Mouse (Mus musculus) heart, embryonic 10.5 days (tissue): ENCODE results near the gene Ak5. TPM values are rescaled to one million over a fixed set of nuclear protein-coding genes. Genes with fewer than 3 reads are reported as not detected.

Experiments used
- DNase-seq: peaks from one replicate; pipeline ENCODE4 v3.0.0-alpha.2; 2017; ENCODE audit warnings: low spot score
- H3K27ac ChIP-seq: fragments of 300-500 bp; sonication (generic); 2 replicates; pipeline ENCODE4 v1.5.1; 2016; ENCODE audit warnings: mild to moderate bottlenecking
- H3K27me3 ChIP-seq: fragments of 300-500 bp; sonication (generic); 2 replicates; pipeline ENCODE4 v1.6.1; 2016; ENCODE audit warnings: mild to moderate bottlenecking; ENCODE audit not compliant: poor library complexity, insufficient read depth, severe bottlenecking
- H3K36me3 ChIP-seq: fragments of 300-500 bp; sonication (generic); 2 replicates; pipeline ENCODE4 v1.6.1; 2016; ENCODE audit warnings: mild to moderate bottlenecking, moderate library complexity
- H3K4me1 ChIP-seq: fragments of 300-500 bp; sonication (generic); 2 replicates; pipeline ENCODE4 v1.6.1; 2016; ENCODE audit warnings: mild to moderate bottlenecking
- H3K4me3 ChIP-seq: fragments of 300-500 bp; sonication (generic); 2 replicates; pipeline ENCODE4 v1.5.1; 2016; ENCODE audit warnings: mild to moderate bottlenecking, moderate library complexity
- H3K9me3 ChIP-seq: fragments of 300-500 bp; sonication (generic); 2 replicates; pipeline ENCODE4 v1.6.1; 2016; ENCODE audit warnings: mild to moderate bottlenecking, moderate library complexity
- WGBS: fragments of 180-500 bp; shearing (Covaris S2); methylation state at CpG from one replicate; pipeline ENCODE4 v1.1.7; 2016; 5-methylcytosine and 5-hydroxymethylcytosine counted together
- polyA plus RNA-seq: library from polyadenylated mRNA; unstranded; fragments of >200 nt; fragmentation: Nextera tagmentation; extraction: Ambion mirVana; gene quantifications from 2 replicates; pipeline ENCODE4 v1.2.1, GENCODE M21; 2016

Gene Ak5
- polyA plus RNA-seq, 1 experiment from 2014 or later: 3.0 TPM

DNA sequence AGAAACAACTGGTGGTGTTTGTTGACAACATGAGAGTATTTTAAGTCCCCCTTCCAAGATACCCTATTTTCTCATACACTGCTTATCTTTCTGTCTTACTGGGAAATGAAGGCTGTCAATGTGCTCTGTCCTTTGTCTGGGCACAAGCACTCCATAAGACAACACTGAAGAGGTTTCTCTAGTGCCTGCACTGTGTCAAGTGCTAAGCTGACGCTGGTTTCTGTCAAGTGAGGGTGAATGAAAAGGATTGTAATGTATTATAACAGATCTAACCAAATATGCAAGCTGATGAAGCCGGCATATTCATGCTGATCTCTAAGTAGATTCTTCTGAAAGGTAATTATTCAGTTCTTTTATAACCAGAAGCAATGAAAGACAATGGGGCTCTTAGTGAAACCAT, 174.3 kb downstream of the Ak5 start:
- 22% methylated on average over 2 of the region's 2 CpGs for WGBS
- peaks cover 35% of the 10 kb centered on the region for H3K27me3 ChIP-seq
- no peak overlapping the region for H3K4me3 ChIP-seq
- no peak overlapping the region for H3K27ac ChIP-seq
- no peaks in the 10 kb centered on the region for H3K36me3 ChIP-seq
- no peak for DNase-seq
- H3K4me1 ChIP-seq: peaks cover 49% of the 10 kb centered on the region
- H3K9me3 ChIP-seq: no peaks in the 10 kb centered on the region

DNA sequence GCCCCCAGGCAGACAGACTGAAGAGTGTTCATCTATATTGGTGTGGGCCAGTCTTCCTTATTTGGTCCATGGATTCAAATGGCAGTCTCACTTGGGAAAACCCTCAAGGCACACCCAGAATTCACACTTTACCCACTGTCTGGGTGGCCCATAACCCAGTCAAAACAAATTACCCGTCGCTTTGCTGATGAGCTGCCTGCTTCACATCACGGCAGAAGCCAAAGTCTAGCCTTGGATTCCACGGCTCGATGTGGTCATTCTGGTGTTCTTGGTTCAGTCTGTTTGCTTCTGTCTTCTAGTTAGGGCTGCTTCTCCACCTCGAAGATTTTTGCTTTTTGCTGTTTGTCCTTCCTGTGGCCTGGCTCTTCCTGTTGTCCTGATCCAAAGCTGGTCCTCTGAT, 175.9 kb downstream of the Ak5 start:
- peaks cover 32% of the 10 kb centered on the region for H3K27me3 ChIP-seq
- DNase-seq: no peak
- no peak overlapping the region for H3K27ac ChIP-seq
- H3K4me3 ChIP-seq: no peak overlapping the region
- no peaks in the 10 kb centered on the region for H3K9me3 ChIP-seq
- no peaks in the 10 kb centered on the region for H3K36me3 ChIP-seq
- 75% methylated on average over 6 of the region's 6 CpGs for WGBS
- H3K4me1 ChIP-seq: peaks cover 56% of the 10 kb centered on the region

GRCm38 (mm10) chr3:152490423-152490822, 177.7 kb downstream of the Ak5 start:
- Histone ChIP-seq H3K9me3 (no peaks in the 10 kb centered on the region), H3K36me3 (no peaks in the 10 kb centered on the region), H3K4me3 (no peak overlapping the region), H3K27me3 (peaks cover 23% of the 10 kb centered on the region), H3K27ac (no peak overlapping the region), H3K4me1 (peaks cover 44% of the 10 kb centered on the region)
- DNase-seq: no peak
- WGBS: 83% methylated on average over 5 of the region's 5 CpGs

DNA sequence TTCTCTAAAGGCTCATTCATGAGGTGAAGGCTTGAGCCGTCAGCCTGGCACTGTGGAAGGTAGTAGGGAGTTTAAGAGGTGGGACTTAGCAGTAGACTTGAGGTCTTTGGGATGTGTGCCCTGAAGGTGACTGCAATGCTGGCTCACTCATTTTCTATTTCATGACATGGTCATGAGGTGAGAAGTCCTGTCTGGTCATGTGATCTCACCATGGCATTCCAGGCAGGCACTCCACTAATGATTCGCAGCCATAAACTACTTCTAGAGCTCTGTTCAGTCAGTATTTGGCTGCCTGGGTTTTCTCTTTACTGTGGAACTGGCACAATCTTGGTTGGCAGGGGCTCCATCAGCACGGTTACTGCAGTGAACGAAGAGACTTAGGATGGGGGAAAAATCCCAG, 179.2 kb downstream of the Ak5 start:
- Histone ChIP-seq H3K4me1 (peaks cover 40% of the 10 kb centered on the region), H3K27me3 (peaks cover 23% of the 10 kb centered on the region), H3K9me3 (no peaks in the 10 kb centered on the region), H3K4me3 (no peak overlapping the region), H3K27ac (no peak overlapping the region), H3K36me3 (no peaks in the 10 kb centered on the region)
- no peak for DNase-seq
- 83% methylated on average over 4 of the region's 4 CpGs for WGBS

- DNase-seq: no peak
- 50% methylated on average over 6 of the region's 6 CpGs for WGBS
Measured at GRCm38 (mm10) chr3:152484206-152484605, 184.0 kb downstream of the Ak5 start.

GRCm38 (mm10) chr3:152483800-152484199, 184.4 kb downstream of the Ak5 start:
- 47% methylated on average over 7 of the region's 7 CpGs for WGBS

More at GRCm38 (mm10) chr3:152484206-152484605, 184.0 kb downstream of the Ak5 start:
- Histone ChIP-seq H3K4me3 (no peak overlapping the region), H3K27me3 (0 out of 2 replicates have a peak, but pooled peaks cover 3% of the 10 kb centered on the region), H3K9me3 (no peaks in the 10 kb centered on the region), H3K36me3 (no peaks in the 10 kb centered on the region), H3K27ac (0 out of 2 replicates have a peak overlapping the region, but pooled peaks have one; percentile 6), H3K4me1 (peaks cover 31% of the 10 kb centered on the region)

GRCm38 (mm10) chr3:152482182-152482581, 186.0 kb downstream of the Ak5 start:
- Histone ChIP-seq H3K4me3 (no peak overlapping the region), H3K36me3 (no peaks in the 10 kb centered on the region), H3K27ac (no peak overlapping the region), H3K4me1 (peaks cover 38% of the 10 kb centered on the region), H3K27me3 (0 out of 2 replicates have a peak, but pooled peaks cover 3% of the 10 kb centered on the region), H3K9me3 (no peaks in the 10 kb centered on the region)
- 80% methylated on average over 8 of the region's 8 CpGs for WGBS
- no peak for DNase-seq

More at GRCm38 (mm10) chr3:152483800-152484199, 184.4 kb downstream of the Ak5 start:
- Histone ChIP-seq H3K36me3 (no peaks in the 10 kb centered on the region), H3K27ac (peak overlapping the region; percentile 45; the same call in 1 of the 2 replicates), H3K9me3 (no peaks in the 10 kb centered on the region), H3K4me1 (peaks cover 32% of the 10 kb centered on the region), H3K4me3 (no peak overlapping the region), H3K27me3 (0 out of 2 replicates have a peak, but pooled peaks cover 3% of the 10 kb centered on the region)
- no peak for DNase-seq

GRCm38 (mm10) chr3:152480336-152480735, 187.8 kb downstream of the Ak5 start:
- Histone ChIP-seq H3K4me3 (no peak overlapping the region), H3K27me3 (0 out of 2 replicates have a peak, but pooled peaks cover 3% of the 10 kb centered on the region), H3K36me3 (no peaks in the 10 kb centered on the region), H3K27ac (no peak overlapping the region), H3K9me3 (no peaks in the 10 kb centered on the region), H3K4me1 (peaks cover 38% of the 10 kb centered on the region)
- no peak for DNase-seq
- 84% methylated on average over 6 of the region's 6 CpGs for WGBS

DNA sequence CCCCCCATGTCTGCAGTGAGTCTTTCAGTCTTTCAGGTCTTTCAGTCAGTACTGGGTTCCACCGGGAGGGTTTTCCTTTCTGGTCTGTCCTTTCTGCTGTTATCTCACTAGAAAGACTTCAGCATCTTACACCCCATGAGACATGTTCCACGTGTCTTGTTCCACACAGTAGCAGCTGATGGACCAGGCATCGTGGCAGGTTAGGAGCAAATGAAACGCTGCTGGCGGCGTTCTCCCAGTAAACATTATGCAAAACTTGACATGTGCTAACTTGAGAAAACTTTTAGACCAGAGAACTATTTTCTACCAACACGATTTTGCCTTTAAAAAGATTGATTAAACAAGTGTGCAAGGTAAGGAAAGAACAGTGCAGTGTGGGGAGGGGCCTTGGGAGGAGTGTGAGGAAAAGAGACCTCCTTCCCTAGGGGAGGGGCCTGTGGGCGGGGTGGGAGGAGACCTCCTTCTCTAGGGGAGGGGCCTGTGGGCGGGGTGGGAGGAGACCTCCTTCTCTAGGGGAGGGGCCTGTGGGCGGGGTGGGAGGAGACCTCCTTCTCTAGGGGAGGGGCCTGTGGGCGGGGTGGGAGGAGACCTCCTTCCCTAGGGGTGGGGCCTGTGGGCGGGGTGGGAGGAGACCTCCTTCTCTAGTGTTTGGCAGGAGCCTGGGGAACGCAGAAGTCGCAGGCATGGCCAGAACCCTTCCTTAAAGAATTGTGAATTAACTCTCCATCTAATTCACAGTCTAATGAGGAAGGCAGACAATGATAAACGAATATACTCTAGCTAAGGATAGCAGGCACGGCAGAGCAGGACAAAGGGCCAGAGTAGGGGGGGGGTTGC, 189.3 kb downstream of the Ak5 start:
- Histone ChIP-seq H3K4me1 (peaks cover 35% of the 10 kb centered on the region), H3K27me3 (0 out of 2 replicates have a peak, but pooled peaks cover 3% of the 10 kb centered on the region), H3K4me3 (peak overlapping the region; percentile 63), H3K36me3 (no peaks in the 10 kb centered on the region), H3K27ac (peak overlapping the region; percentile 84), H3K9me3 (no peaks in the 10 kb centered on the region)
- peak; percentile 92 for DNase-seq
- 3% methylated on average over 13 of the region's 16 CpGs for WGBS

DNA sequence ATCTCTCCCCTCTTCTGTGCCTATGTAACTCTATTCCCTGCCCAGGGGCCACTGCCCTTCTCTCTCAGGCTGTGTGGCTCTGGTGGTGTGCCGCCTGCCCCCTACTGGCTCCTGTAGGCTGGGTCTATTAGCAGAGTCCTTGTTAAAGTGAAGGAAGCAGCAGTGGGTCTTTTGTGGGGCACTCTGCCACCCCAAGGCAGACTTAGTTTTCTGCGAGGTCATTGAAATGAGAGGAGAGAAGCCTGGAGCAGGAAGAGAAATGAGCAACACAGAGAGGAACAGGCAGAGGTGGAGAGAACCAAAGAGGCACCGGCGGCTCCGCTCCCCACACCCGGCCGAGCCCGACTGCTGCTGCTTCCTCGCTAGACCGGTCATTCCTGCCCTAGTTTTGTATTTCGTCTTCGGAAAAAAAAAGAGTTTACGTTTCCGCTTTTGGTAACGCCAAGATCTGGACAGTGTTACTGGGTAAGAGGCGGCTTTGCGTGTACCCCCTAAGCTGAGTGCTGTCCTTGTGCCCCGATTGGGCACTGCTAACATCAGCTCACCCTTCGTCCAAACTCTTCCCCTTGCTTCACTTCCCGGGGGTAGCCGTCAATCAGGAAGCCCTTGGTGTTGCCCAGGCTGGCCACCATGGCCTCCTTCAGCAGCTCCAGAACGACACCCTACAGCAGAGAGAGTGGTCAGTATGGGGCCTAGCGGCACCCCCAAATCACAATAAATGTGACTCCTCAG, 190.2 kb downstream of the Ak5 start:
- 2% methylated on average over 23 of the region's 23 CpGs for WGBS
- DNase-seq: peak; percentile 91
- H3K9me3 ChIP-seq: no peaks in the 10 kb centered on the region
- H3K27me3 ChIP-seq: 0 out of 2 replicates have a peak, but pooled peaks cover 3% of the 10 kb centered on the region
- H3K36me3 ChIP-seq: no peaks in the 10 kb centered on the region
- H3K4me1 ChIP-seq: peaks cover 33% of the 10 kb centered on the region
- H3K27ac ChIP-seq: peak overlapping the region; percentile 84
- peak overlapping the region; percentile 63 for H3K4me3 ChIP-seq

DNA sequence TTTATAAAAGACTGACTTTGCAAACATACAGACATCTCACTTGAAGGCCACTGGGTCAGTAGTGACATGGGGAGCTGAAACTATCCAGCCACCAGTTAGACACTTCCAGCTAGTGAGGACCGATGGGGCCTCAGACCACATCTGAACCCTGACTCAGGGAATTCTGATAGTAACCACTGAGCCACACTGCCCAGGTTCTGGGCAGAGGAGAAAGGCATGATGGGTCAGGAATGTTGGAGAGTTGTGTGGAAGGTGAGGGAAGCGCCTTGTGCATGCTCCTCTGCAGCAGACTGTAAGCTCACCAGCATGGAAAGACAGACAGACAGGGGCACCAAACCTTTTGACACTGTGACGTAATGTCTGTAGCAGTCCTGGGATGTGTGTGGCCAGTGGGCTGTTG, 192.3 kb downstream of the Ak5 start:
- 87% methylated on average over 3 of the region's 3 CpGs for WGBS
- no peaks in the 10 kb centered on the region for H3K9me3 ChIP-seq

DNA sequence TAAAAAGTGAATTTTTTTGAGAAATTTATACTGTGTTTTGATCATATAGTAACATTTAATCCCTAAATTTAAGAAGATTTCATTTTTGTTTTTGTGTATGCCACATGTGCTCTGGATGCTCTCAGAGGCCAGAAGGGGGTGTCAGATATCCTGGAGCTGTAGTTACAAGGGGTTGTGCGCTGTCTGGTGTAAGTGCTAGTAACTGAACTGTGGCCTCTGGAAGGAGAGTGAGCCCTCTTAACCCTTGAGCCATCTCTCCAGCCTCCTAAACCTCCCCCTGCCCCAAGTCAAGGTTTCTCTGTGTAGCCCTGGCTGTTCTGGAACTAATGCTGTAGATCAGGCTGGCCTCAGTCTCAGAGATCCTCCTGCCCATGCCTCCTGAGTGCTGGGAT, 192.9 kb downstream of the Ak5 start:
- H3K27ac ChIP-seq: no peak overlapping the region
- H3K4me3 ChIP-seq: no peak overlapping the region
- no peaks in the 10 kb centered on the region for H3K9me3 ChIP-seq
- peaks cover 26% of the 10 kb centered on the region for H3K4me1 ChIP-seq
- peak; percentile 74 for DNase-seq
- no peaks in the 10 kb centered on the region for H3K27me3 ChIP-seq
- H3K36me3 ChIP-seq: no peaks in the 10 kb centered on the region
- WGBS: 79% methylated on average over 1 of the region's 1 CpGs

More for the DNA sequence above, 192.3 kb downstream of the Ak5 start:
- Histone ChIP-seq H3K4me1 (peaks cover 26% of the 10 kb centered on the region), H3K27ac (no peak overlapping the region), H3K4me3 (no peak overlapping the region), H3K27me3 (0 out of 2 replicates have a peak, but pooled peaks cover 3% of the 10 kb centered on the region), H3K36me3 (no peaks in the 10 kb centered on the region)
- DNase-seq: peak; percentile 68
